Mouse (Mus musculus) thymus, postnatal 10 days (tissue): Measurements from ENCODE around the gene Ctnnd2.

ENCODE experiments used
- DNase-seq, 2 experiments: peaks; one replicate each; pipeline ENCODE4 v3.0.0; 2021; ENCODE audit warnings: low spot score in 2 of 2

Ctnnd2 gene

DNA sequence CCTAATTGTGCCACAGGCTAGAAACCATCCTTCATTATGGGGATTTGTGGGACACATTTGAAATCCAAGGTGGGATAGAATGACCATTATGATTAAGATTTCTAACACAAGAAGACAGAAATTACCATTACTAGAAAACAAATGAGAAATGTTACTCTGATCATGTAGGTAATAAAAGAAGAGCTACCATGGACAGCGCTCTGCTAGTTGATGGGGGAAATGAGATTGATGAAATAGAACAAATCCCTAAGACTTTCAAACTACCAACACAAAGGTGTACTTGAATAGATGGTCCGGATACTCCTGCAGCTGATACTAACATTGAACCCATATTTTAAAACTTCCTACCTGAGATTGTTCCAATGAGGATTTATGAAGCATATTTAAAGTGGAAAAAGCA lies 68.5 kb downstream of the Ctnnd2 start:
- DNase-seq: no peak

DNA sequence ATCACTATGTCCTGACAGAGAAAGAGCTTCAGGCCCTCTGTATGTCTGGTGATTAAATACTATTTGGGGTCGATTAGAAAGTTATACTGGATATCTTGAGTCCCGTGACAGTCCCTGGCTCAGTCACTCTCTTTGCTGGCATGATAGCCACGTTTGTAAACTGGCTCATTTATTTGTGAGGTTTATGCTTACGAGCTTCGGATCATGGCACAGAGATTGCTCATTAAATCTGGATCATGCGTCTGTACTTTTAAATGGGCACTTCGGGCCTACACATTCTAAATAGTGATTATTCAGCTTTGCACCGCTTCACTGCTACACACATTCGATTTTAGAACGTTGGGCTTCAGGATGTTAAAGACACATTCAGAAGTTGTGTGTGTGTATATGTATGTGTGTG lies 96.4 kb downstream of the Ctnnd2 start:
- DNase-seq: no peak

GRCm38 (mm10) chr15:30271141-30271572 lies 98.8 kb downstream of the Ctnnd2 start:
- DNase-seq: no peak

DNA sequence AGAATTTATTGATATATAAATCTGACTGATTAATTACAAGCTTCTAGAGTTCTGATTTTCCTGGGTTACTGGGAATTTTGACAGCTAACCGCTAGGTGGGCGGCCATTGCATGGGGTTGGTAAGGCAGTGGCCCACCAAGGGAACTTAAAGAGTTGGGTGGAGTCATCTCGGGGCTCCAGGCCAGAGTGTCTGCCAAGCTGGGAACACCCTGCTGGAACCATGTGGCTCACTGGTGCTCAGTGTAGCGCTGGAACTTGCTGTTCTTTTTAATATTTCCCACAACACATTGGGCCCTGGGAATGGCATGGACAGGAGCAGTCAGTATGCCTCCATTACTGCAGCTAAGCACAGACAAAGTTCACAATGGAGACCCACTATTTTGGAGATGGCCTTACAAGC lies 99.9 kb downstream of the Ctnnd2 start:
- DNase-seq: no peak

DNA sequence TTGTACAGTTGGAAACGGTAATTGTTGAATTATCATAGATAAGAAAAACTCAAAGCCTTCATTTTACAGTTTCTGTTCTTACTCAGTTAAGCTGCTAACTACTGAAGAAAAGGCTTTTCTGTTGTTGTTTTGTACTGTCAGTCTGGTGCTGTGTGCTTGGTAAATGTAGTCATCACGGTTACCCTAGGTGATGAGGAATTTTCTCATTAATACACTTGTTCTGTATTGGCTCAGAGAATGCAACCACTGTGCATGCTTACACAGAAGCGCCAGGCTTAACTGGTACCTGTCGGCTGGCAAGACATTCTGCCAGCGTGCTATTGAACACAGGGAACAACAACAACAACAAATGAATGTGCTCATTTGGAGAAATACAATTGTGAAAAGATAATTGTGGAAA lies 103.3 kb downstream of the Ctnnd2 start:
- DNase-seq: no peak

DNA sequence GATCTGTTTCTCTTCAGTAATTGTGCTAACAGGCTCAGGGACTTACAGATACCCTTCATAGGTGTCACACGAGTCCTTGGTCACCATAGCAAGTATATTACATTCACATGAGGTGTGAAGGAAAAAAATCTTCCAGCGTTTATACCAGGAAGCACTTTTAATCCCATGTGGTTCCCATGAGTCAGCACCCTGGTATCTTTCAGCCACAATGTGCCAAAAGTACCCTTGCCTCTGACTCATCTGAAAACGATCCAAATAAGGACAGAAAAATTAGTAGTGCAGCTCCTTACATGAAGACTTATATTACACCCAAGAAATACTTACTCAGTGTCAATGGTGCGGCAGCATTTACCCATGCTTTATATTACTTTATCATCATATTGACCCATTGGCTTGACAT lies 104.3 kb downstream of the Ctnnd2 start:
- DNase-seq: no peak

DNA sequence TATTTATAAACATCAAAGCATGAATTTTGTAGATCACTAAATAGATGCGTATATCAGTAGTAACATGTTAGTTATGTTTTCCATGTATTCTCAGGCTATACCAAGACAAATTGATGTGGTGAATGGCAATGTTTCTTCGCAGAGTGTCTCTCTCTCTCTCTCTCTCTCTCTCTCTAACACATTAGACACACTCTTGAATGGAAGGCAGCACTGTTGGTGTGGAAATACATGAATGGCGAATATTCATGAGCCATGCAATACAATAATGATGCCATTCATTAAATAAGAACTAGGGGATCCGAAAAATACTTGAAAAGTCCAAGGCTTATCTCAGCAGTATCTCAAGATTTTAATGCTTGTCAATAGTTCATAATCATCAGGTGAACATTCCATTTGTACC lies 106.2 kb downstream of the Ctnnd2 start:
- DNase-seq: no peak

DNA sequence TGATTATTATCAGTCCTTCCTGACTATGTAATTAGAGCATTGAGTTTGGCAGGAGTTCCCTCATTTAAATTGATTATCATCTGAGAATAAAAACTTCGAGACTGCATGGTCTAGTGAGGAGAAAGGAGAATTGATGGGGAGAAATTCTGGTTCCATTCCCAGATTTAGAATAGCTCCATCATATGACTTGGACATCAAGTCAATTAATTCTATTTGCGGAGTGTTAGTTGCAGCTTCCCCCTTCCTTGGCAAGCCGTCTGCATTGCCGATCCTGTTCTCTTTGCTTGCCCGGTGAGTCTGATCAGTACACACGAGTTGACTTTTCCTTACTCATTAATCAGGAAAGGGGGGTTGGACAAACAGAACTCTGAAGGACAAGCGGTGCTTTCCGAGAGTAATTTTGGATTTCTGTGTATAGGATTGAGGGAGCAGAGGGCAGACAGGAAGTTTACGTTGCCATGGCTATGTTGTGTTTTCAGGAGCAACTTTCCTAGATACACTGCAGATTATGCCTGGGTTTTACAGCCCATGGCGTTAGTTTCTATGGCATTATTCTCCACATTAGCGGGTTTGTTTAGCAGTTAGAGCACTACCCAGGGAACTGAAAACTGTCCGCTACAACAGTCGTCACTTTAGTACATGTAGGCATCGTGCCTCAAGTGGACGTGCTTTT lies 113.3 kb downstream of the Ctnnd2 start:
- DNase-seq: no peak

GRCm38 (mm10) chr15:30286245-30286642 lies 113.9 kb downstream of the Ctnnd2 start:
- DNase-seq: no peak

GRCm38 (mm10) chr15:30302824-30303223 lies 130.4 kb downstream of the Ctnnd2 start:
- DNase-seq: no peak

DNA sequence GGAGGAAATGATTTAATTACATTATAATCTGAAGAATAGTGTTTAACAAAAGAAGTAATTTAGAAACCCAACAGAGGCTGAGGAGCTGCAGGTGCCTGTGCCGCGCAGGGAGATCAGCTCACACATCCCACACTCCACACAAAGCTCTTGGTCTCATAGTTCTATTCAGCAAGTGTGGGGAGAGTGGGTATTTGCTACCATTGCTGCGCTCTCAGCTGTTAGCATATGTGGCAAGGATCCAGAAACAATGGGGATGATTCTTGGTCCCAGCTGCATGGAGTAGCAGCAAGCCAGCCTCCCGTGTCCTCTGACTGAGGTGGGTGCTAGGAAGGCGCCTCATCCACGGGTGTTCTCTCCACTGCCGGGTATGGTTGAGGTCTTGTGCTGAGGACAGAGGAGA lies 134.0 kb downstream of the Ctnnd2 start:
- DNase-seq: no peak

DNA sequence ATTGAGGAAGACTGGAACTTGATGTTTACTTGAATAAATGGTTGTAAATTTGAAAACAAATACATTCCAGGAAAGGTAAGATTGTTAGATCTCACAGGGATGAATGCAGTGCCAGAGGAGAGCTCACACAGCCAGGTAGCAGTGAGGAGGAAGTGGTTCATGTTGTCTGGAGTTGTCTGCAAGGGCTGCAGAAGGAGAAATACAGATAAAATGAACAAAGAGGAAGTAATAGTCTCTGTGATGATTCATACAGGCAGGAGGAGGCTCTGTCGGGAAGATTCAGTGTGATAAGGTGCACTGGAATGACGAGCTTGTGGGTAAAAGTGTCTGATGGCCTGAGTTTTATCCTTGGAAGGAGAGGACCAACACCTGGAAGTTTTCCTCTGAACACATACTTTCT lies 150.2 kb downstream of the Ctnnd2 start:
- no peak for DNase-seq

- no peak for DNase-seq
These were observed 161.2 kb downstream of the Ctnnd2 start for GRCm38 (mm10) chr15:30333336-30334310.

- no peak for DNase-seq
These were observed 166.3 kb downstream of the Ctnnd2 start for GRCm38 (mm10) chr15:30338585-30339197.

DNA sequence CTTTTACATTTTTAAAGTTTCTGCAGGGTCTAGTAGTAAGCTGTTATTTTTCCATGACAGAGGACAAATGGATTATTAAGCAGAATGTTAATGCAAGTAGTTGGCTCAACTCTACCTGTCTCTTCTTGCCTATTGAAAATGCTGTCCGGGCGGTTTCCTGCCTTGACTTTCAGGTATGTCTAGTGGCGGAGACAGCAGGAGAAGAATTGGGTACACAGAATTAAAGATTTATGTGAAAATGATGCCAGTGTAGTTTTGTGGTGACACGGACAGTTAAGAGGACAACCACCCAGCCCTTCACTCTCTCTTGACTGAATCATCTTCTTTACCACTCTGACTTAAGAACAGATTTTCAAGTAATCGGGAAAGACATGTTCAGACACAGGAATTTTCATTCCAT lies 173.4 kb downstream of the Ctnnd2 start:
- no peak for DNase-seq

GRCm38 (mm10) chr15:30364491-30364890 lies 192.1 kb downstream of the Ctnnd2 start:
- DNase-seq: no peak

GRCm38 (mm10) chr15:30369997-30370396 lies 197.6 kb downstream of the Ctnnd2 start:
- DNase-seq: no peak

DNA sequence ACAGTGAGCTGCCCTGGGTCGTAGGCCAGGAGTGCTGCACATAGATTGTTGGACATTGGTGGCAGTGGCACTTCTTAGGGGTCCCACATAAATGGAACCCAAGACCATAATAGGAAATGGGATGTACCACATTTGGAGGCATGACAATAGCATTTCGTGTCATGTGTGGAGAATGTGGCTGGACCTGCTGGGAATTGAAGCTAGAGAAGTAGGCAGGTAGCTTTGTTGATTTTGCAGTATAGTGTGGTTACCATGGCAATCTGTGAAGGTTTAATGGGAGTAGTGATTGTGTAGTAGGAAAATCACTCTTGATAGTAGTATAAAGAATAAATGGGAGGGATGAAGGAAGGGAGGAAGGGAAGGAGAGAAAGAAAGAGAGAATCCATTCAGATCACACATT lies 198.8 kb downstream of the Ctnnd2 start:
- no peak for DNase-seq

DNA sequence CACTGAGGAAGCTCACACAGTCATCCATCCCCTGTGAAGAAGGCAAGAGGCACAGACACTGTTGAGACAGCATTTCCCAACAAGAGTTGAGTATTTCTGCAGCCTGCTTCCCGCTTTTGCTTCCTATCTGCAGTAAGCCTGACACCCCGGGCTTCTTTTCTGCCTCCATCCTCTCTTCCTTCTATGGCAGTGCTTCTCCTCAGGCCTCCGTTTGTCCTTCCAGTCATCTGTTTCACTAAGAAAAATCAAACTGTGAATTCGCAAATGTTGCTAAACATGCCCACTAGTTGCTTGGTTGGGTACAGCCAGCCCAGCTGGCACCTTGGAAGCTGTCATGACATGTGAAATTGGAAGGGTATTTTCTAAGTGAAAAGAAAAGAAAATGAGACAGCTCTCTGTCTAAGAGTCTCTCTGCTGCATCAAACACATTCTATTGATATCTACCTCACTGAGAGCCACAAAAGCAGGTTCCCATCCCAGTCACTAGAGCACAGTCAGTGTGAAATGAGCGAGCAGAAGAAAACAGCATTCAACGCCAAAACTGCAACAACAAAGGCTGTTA lies 201.3 kb downstream of the Ctnnd2 start:
- DNase-seq: no peak

DNA sequence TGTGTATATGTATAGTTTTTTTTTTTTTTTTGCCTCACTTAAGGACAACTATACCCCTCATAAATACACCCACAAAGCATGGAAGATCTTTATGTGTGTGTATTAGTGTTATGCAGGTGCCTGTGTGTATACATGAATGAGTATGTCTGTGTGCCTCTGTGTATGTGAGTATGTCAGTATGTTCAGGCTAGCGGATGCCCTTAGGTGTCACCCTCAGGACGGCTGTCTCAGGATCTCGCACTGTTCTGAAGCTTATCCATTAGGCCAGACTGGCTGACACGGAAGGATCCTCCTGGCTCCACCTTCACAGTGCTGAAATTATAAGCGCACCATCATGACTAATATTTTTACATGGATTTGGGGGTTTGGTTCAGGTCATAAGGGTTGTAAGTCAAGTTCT lies 202.5 kb downstream of the Ctnnd2 start:
- no peak for DNase-seq

- DNase-seq: no peak
These were observed 210.9 kb downstream of the Ctnnd2 start for GRCm38 (mm10) chr15:30383075-30383842.

DNA sequence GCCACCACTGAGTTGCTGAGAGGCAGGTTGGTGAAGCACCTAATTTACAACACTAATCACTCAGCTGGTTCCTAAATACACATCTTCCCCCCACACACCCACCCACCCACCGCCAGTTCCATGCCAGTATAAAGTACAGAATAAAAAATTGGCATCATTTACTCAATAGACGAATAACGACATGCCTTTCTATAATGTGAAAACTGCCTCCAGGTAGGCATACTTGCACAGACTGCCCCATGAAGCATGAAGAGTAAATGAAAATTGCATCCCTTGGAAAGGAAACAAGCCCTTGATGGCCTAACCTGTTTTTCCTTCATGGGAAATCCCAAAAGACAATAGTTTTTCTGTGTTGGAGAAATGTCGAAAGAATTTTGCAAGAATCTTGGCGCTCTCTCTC lies 212.0 kb downstream of the Ctnnd2 start:
- no peak for DNase-seq
